Comparison of ENCODE assay signal across 24 mouse cellular contexts in genomic region chr16:33593467-33593866, GRCm38 (mm10).
DNase-seq lines count a peak whose midpoint lies in the region; ATAC-seq and TF ChIP-seq lines count a peak whose summit lies in the region.
"Had no signal": no experiment of that assay in that cellular context is flagged by ENCODE, and none has a peak within 500 bp of the region (broad histone marks: within the 10 kb centered on the region; RNA-seq: fewer than 3 reads in every experiment).

No protein-coding gene starts in this region.

- H3K9me3 ChIP-seq in forebrain, embryonic 10.5 days = no peaks in the 10 kb centered on the region
- H3K9me3 ChIP-seq in forebrain, postnatal 0 days (ENCODE audit: low read length) = no peaks in the 10 kb centered on the region
- H3K9me3 ChIP-seq in heart, embryonic 13.5 days = no peaks in the 10 kb centered on the region
- no peaks in the 10 kb centered on the region for H3K9me3 ChIP-seq in embryonic facial prominence, embryonic 15.5 days (replicated peaks)
- H3K9me3 ChIP-seq: G1E; hindbrain, embryonic 15.5 days; kidney, embryonic 15.5 days; limb, embryonic 13.5 days; liver, embryonic 12.5 days had no signal

- H3K4me3 ChIP-seq in forebrain, embryonic 10.5 days = no peak overlapping the region
- H3K4me3 ChIP-seq in forebrain, postnatal 0 days (ENCODE audit: low read depth, low read length) = no peak overlapping the region
- no peak overlapping the region for H3K4me3 ChIP-seq in heart, embryonic 13.5 days
- H3K4me3 ChIP-seq in embryonic facial prominence, embryonic 15.5 days (replicated peaks) = no peak overlapping the region
- H3K4me3 ChIP-seq: erythroblast, embryonic 14.5 days; hindbrain, embryonic 15.5 days; kidney, embryonic 15.5 days; limb, embryonic 13.5 days; liver, embryonic 12.5 days had no signal

- H3K36me3 ChIP-seq in forebrain, embryonic 10.5 days (replicated peaks) = no peaks in the 10 kb centered on the region
- H3K36me3 ChIP-seq in forebrain, postnatal 0 days (ENCODE audit: insufficient read depth) = no peaks in the 10 kb centered on the region
- H3K36me3 ChIP-seq in heart, embryonic 13.5 days = no peaks in the 10 kb centered on the region
- no peaks in the 10 kb centered on the region for H3K36me3 ChIP-seq in embryonic facial prominence, embryonic 15.5 days
- H3K36me3 ChIP-seq: G1E; hindbrain, embryonic 15.5 days; kidney, embryonic 15.5 days; limb, embryonic 13.5 days; liver, embryonic 12.5 days had no signal

- H3K27ac ChIP-seq in forebrain, embryonic 10.5 days = peak overlapping the region; percentile 85
- no peak overlapping the region for H3K27ac ChIP-seq in forebrain, postnatal 0 days (ENCODE audit: low read depth, low read length)
- peak overlapping the region; percentile 65; the same call in 1 of the 2 replicates for H3K27ac ChIP-seq in heart, embryonic 13.5 days (replicated peaks)
- peak overlapping the region; percentile 14; the same call in 1 of the 2 replicates for H3K27ac ChIP-seq in embryonic facial prominence, embryonic 15.5 days (replicated peaks)
- H3K27ac ChIP-seq: hindbrain, embryonic 15.5 days; kidney, embryonic 15.5 days; limb, embryonic 13.5 days; liver, embryonic 12.5 days; stomach, postnatal 0 days had no signal

- no peak overlapping the region for H3K4me2 ChIP-seq in forebrain, postnatal 0 days (ENCODE audit: low read depth)
- no peak overlapping the region for H3K4me2 ChIP-seq in heart, embryonic 13.5 days
- H3K4me2 ChIP-seq in embryonic facial prominence, embryonic 15.5 days (replicated peaks) = no peak overlapping the region
- H3K4me2 ChIP-seq: heart, embryonic 11.5 days; hindbrain, embryonic 15.5 days; kidney, embryonic 15.5 days; limb, embryonic 13.5 days; liver, embryonic 12.5 days had no signal

- no peak for ATAC-seq in forebrain, postnatal 0 days
- no peak for ATAC-seq in heart, embryonic 13.5 days (ENCODE audit: extremely low read depth, insufficient number of reproducible peaks, low FRiP score, low TSS enrichment)
- no peak for ATAC-seq in embryonic facial prominence, embryonic 15.5 days (ENCODE audit: insufficient number of reproducible peaks, low FRiP score, low TSS enrichment, low read depth)
- ATAC-seq: liver, embryonic 12.5 days had no signal

- no peaks in the 10 kb centered on the region for H3K27me3 ChIP-seq in forebrain, embryonic 10.5 days (ENCODE audit: poor library complexity, severe bottlenecking)
- H3K27me3 ChIP-seq in forebrain, postnatal 0 days (ENCODE audit: insufficient read depth, low read length) = no peaks in the 10 kb centered on the region
- H3K27me3 ChIP-seq in heart, embryonic 13.5 days (replicated peaks) = no peaks in the 10 kb centered on the region
- no peaks in the 10 kb centered on the region for H3K27me3 ChIP-seq in embryonic facial prominence, embryonic 15.5 days
- H3K27me3 ChIP-seq: CH12.LX; hindbrain, embryonic 15.5 days; kidney, embryonic 15.5 days; limb, embryonic 13.5 days; Patski had no signal

- intact Hi-C loops in heart, postnatal 14 days (cut with DNase I) = no loop called here

- DNase-seq in forebrain, embryonic 10.5 days (ENCODE audit: extremely low spot score, low spot score) = no peak
- no peak for DNase-seq in forebrain, postnatal 0 days
- DNase-seq in heart, postnatal 14 days = no peak
- peak; percentile 19 for DNase-seq in 3T3-L1 (ENCODE audit: low read depth, low spot score)
- no peak for DNase-seq in kidney, adult 9 months
- DNase-seq in kidney, adult 11 months = no peak
- DNase-seq: B cell, adult 2 months; cerebellum, adult 11 months; cerebellum, adult 9-11 months; kidney, postnatal 36 days; thymus, adult 2 months; thymus, postnatal 4 days had no signal

- 85% methylated on average over 7 of the region's 7 CpGs for WGBS in forebrain, embryonic 10.5 days
- 78% methylated on average over 7 of the region's 7 CpGs for WGBS in forebrain, postnatal 0 days
- 77% methylated on average over 7 of the region's 7 CpGs for WGBS in heart, embryonic 13.5 days
- 76% methylated on average over 7 of the region's 7 CpGs for WGBS in embryonic facial prominence, embryonic 15.5 days

- TF ChIP-seq CTCF in forebrain, postnatal 0 days (IDR thresholded peaks at IDR 0.05; ENCODE audit: low read depth) = no peak

- H3K4me1 ChIP-seq in forebrain, embryonic 10.5 days = peaks cover 48% of the 10 kb centered on the region
- no peaks in the 10 kb centered on the region for H3K4me1 ChIP-seq in forebrain, postnatal 0 days (ENCODE audit: insufficient read depth)
- peaks cover 52% of the 10 kb centered on the region for H3K4me1 ChIP-seq in heart, embryonic 13.5 days
- peaks cover 18% of the 10 kb centered on the region for H3K4me1 ChIP-seq in embryonic facial prominence, embryonic 15.5 days

- no peak overlapping the region for H3K9ac ChIP-seq in forebrain, postnatal 0 days
- no peak overlapping the region for H3K9ac ChIP-seq in heart, embryonic 13.5 days
- H3K9ac ChIP-seq in embryonic facial prominence, embryonic 15.5 days = no peak overlapping the region
- H3K9ac ChIP-seq: hindbrain, embryonic 15.5 days; kidney, embryonic 15.5 days; limb, embryonic 13.5 days; liver, embryonic 12.5 days had no signal
